9 mouse cellular contexts compared by ENCODE assay signal in the genomic region with DNA sequence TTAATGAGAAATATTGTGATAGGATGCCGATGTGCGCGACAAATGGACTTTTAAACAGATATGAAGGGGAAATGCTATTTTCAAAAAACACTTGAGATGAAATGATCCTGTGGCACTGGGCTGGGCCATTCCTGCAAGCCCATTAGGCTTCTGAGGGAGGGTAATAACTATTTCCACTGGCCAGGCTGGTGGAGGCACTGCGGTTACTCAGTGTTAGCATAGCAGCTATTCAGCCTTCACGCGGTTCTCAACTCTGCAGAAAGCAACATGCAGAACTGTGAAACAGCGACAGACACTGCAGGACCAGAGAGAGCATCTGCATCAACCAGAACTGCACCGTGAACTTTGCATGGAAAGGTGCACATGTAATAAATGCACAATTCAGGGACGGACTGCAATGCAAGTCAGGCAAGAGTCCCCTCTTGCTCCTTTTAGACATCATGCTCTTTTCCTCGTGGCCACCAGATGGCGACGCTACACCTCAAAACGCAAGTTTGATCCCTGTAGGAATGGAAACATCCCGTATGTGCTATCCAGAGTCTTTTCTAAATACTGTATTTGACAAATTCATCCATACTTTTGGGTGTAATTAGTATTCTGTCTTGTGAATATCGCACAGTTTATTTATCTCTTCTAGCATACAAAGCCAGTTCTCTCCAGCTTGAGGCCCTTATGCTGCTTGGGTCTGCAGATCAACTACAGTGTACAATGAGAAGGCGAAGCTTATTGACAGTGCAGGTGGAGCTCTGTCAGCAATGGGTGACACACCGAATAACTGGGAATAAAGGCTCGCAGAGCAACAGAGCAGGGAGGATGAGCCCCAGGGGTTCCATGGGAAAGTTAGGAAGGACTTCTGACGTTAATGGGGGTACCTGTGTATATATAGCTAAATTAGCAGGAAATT.
DNase-seq lines count a peak whose midpoint lies in the region; ATAC-seq and TF ChIP-seq lines count a peak whose summit lies in the region.
"Had no signal": no experiment of that assay in that cellular context is flagged by ENCODE, and none has a peak within 500 bp of the region (broad histone marks: within the 10 kb centered on the region; RNA-seq: fewer than 3 reads in every experiment).

No protein-coding gene starts in this region.

- intact Hi-C loops in heart, postnatal 10 days (cut with DNase I), result loop anchor here (2.0 to 5.0 kb wide), 2 partner anchors 104 to 147 kb away; no protein-coding TSS in a partner anchor

- no peaks in the 10 kb centered on the region for H3K27me3 ChIP-seq in G1E (ENCODE audit: insufficient read depth, low read length)
- H3K27me3 ChIP-seq in lung, embryonic 16.5 days (ENCODE audit: control insufficient read depth, insufficient read depth, low read depth, low read length), result no peaks in the 10 kb centered on the region
- H3K27me3 ChIP-seq: heart, embryonic 13.5 days had no signal

- no peak overlapping the region for H3K9ac ChIP-seq in lung, embryonic 16.5 days (ENCODE audit: low read length)
- H3K9ac ChIP-seq: heart, embryonic 13.5 days had no signal

- no peak overlapping the region for H3K27ac ChIP-seq in lung, embryonic 16.5 days (ENCODE audit: low read length)
- H3K27ac ChIP-seq: heart, embryonic 13.5 days had no signal

- ATAC-seq in G1E (ENCODE audit: extremely low read depth, insufficient number of reproducible peaks, low FRiP score, poor library complexity, severe bottlenecking), result no peak; the same call in 1 of the 2 replicates
- ATAC-seq in lung, embryonic 16.5 days (ENCODE audit: low read depth), result peak; percentile 70; the same call in 1 of the 2 replicates
- ATAC-seq in monocyte, adult 5-6 weeks (replicated peaks; ENCODE audit: insufficient number of reproducible peaks, low FRiP score, low TSS enrichment, poor library complexity, severe bottlenecking), result no peak

- H3K4me1 ChIP-seq in G1E (ENCODE audit: insufficient read depth, low read depth, low read length), result no peaks in the 10 kb centered on the region
- H3K4me1 ChIP-seq in lung, embryonic 16.5 days (replicated peaks; ENCODE audit: control insufficient read depth, insufficient read depth, low read length), result no peaks in the 10 kb centered on the region

- 35% methylated on average over 19 of the region's 19 CpGs for WGBS in lung, embryonic 16.5 days

- H3K4me3 ChIP-seq in G1E (ENCODE audit: low read depth, low read length), result no peak overlapping the region
- H3K4me3 ChIP-seq in lung, embryonic 16.5 days (ENCODE audit: low read length), result no peak overlapping the region
- H3K4me3 ChIP-seq: heart, embryonic 13.5 days had no signal

- no peak overlapping the region for H3K4me2 ChIP-seq in lung, embryonic 16.5 days (ENCODE audit: low read depth, low read length)
- H3K4me2 ChIP-seq: heart, embryonic 13.5 days had no signal

- no peaks in the 10 kb centered on the region for H3K36me3 ChIP-seq in G1E (replicated peaks)
- no peaks in the 10 kb centered on the region for H3K36me3 ChIP-seq in lung, embryonic 16.5 days (ENCODE audit: control insufficient read depth, insufficient read depth, low read length)
- H3K36me3 ChIP-seq: heart, embryonic 13.5 days had no signal

- TF ChIP-seq CTCF in G1E (IDR thresholded peaks at IDR 0.05; ENCODE audit: low read depth, low read length), result 0 out of 2 replicates have a peak, but pooled peaks have one; percentile 28

- H3K9me3 ChIP-seq in G1E (replicated peaks), result no peaks in the 10 kb centered on the region
- no peaks in the 10 kb centered on the region for H3K9me3 ChIP-seq in lung, embryonic 16.5 days (ENCODE audit: control insufficient read depth, low read length)
- H3K9me3 ChIP-seq: heart, embryonic 13.5 days had no signal

- peak; percentile 59 for DNase-seq in 416B (ENCODE audit: low read depth)
- DNase-seq in G1E (ENCODE audit: low spot score), result peak; percentile 3
- DNase-seq in cerebellum, postnatal 4 days (ENCODE audit: low spot score in 2 of 2), result peak; percentile 58 to 67
- DNase-seq in heart, postnatal 10 days, result peak; percentile 57 to 73
- DNase-seq in kidney, postnatal 36 days, result peak; percentile 37 to 73
- peak; percentile 74 for DNase-seq in retina, postnatal 1 day

Comparison
In these comparisons a context has a peak if more than half of its experiments do, and no peak if none do; other contexts are left out.
1. DNase-seq: peak in every context shown above with its lines; median percentile 74 in retina, postnatal 1 day; 65 in heart, postnatal 10 days; 62 in cerebellum, postnatal 4 days; 59 in 416B; 55 in kidney, postnatal 36 days; 3 in G1E.